Mouse (Mus musculus): Measurements from ENCODE around the gene Atp1b2. TPM values are rescaled to one million over a fixed set of nuclear protein-coding genes. Genes with fewer than 3 reads are reported as not detected.
A peak's percentile ranks its signal among the peaks of the same experiment; 100 is the strongest.

Atp1b2 gene
- total RNA-seq (2012; rRNA removed) (13.4 and 15.1 TPM in 2 replicates), polyA plus RNA-seq (2012; ENCODE audit: insufficient read depth in 1 of 2, insufficient read length in 2 of 2, low read depth in 1 of 2, low replicate concordance in 2 of 2, missing spikeins in 1 of 2) (100 to 1,000 TPM in 1 of 2 experiments, not detected in 1; 136 TPM)

GRCm38 (mm10) chr11:69605726-69606490 is at the start of gene Atp1b2:
Gene Atp1b2 (minus strand): TSS chr11:69605942.
- H3K9me3 ChIP-seq (replicated peaks; ENCODE audit: insufficient read depth, low read length): no peaks in the 10 kb centered on the region
- H3K79me2 ChIP-seq (ENCODE audit: control insufficient read depth, insufficient read depth, low read length, poor library complexity): peaks cover 6% of the 10 kb centered on the region
- peaks cover 1 to 43% of the 10 kb centered on the region in 2 experiments; a peak in 3 of 4 replicates for H3K36me3 ChIP-seq (ENCODE audit: control insufficient read depth in 1 of 2, insufficient read depth in 2 of 2, low read length in 2 of 2)
- H3K27ac ChIP-seq (ENCODE audit: control insufficient read depth, low read depth, low read length): peak within 1 kb of the TSS; percentile 78
- H3K4me1 ChIP-seq (ENCODE audit: control insufficient read depth in 1 of 2, insufficient read depth in 2 of 2, low read length in 2 of 2): peaks cover 39 to 65% of the 10 kb centered on the region in 2 experiments
- H3K4me3 ChIP-seq (ENCODE audit: control insufficient read depth in 1 of 2, insufficient read depth in 1 of 2, low read depth in 2 of 2, low read length in 2 of 2): peak within 1 kb of the TSS; percentile 61 to 80
- peak; percentile 99 for DNase-seq (ENCODE audit: low read depth, low spot score)
- H3K9ac ChIP-seq (ENCODE audit: control insufficient read depth, low read depth, low read length, poor library complexity, severe bottlenecking): peak within 1 kb of the TSS; percentile 73
- H3K27me3 ChIP-seq (ENCODE audit: control insufficient read depth in 1 of 2, insufficient read depth in 2 of 2, low read length in 2 of 2): no peaks in the 10 kb centered on the region
- TF ChIP-seq USF1 (IDR thresholded peaks at IDR 0.05; ENCODE audit: low read depth, low read length) (0 out of 2 replicates have a peak, but pooled peaks have one; percentile 51), ZC3H11A (IDR thresholded peaks at IDR 0.05; ENCODE audit: low read depth, low read length) (no peak; the same call in 1 of the 2 replicates), MYC (IDR thresholded peaks at IDR 0.05; ENCODE audit: low read depth, low read length) (peak; percentile 57; the same call in 1 of the 2 replicates), POLR2AphosphoS2 (IDR thresholded peaks at IDR 0.05; ENCODE audit: low read length) (peak; percentile 97), TBP (IDR thresholded peaks at IDR 0.05; ENCODE audit: low read depth, low read length) (peak; percentile 96), ZMIZ1 (IDR thresholded peaks at IDR 0.05; ENCODE audit: low read depth, low read length) (peak; percentile 100), TCF12 (IDR thresholded peaks at IDR 0.05; ENCODE audit: low read depth, low read length) (peak; percentile 61), E2F4 (IDR thresholded peaks at IDR 0.05; ENCODE audit: borderline replicate concordance, low read depth, low read length) (no peak), MAX (IDR thresholded peaks at IDR 0.05; ENCODE audit: low read length) (peak; percentile 67; the same call in 1 of the 2 replicates), UBTF (IDR thresholded peaks at IDR 0.05; ENCODE audit: borderline replicate concordance, insufficient read depth, low read depth, low read length) (0 out of 2 replicates have a peak, but pooled peaks have one; percentile 28), TAL1 (IDR thresholded peaks at IDR 0.05; ENCODE audit: low read length) (0 out of 2 replicates have a peak, but pooled peaks have one; percentile 6), POLR2A (IDR thresholded peaks at IDR 0.05; ENCODE audit: control insufficient read depth in 1 of 2, insufficient read depth in 1 of 2, low read depth in 1 of 2, low read length in 2 of 2, poor library complexity in 1 of 2) (peak; percentile 100), MAZ (IDR thresholded peaks at IDR 0.05; ENCODE audit: low read depth, low read length) (peak; percentile 93; the same call in 1 of the 2 replicates), MEF2A (IDR thresholded peaks at IDR 0.05; ENCODE audit: extremely low read depth, insufficient replicate concordance, low read depth, low read length, poor library complexity, severe bottlenecking) (no peak), BHLHE40 (IDR thresholded peaks at IDR 0.05; ENCODE audit: borderline replicate concordance, low read depth, low read length) (no peak), JUND (IDR thresholded peaks at IDR 0.05; ENCODE audit: low read depth, low read length) (no peak), ZKSCAN1 (IDR thresholded peaks at IDR 0.05; ENCODE audit: low read depth, low read length) (no peak), RCOR1 (IDR thresholded peaks at IDR 0.05; ENCODE audit: low read depth, low read length) (peak; percentile 54), ETS1 (IDR thresholded peaks at IDR 0.05; ENCODE audit: low read depth, low read length) (peak; percentile 69), SMC3 (IDR thresholded peaks at IDR 0.05; ENCODE audit: low read depth, low read length) (no peak), GATA1 (IDR thresholded peaks at IDR 0.05; ENCODE audit: low read depth, low read length) (no peak), CHD1 (IDR thresholded peaks at IDR 0.05; ENCODE audit: low read depth, low read length) (no peak), SIN3A (IDR thresholded peaks at IDR 0.05; ENCODE audit: low read length) (peak; percentile 89), ZNF384 (IDR thresholded peaks at IDR 0.05; ENCODE audit: low read depth, low read length) (peak; percentile 99), CTCF (IDR thresholded peaks at IDR 0.05 in 2 of 3, conservative IDR thresholded peaks at IDR 0.05 in 1 of 3; ENCODE audit: control insufficient read depth in 1 of 3, insufficient read depth in 1 of 3, low read depth in 2 of 3, low read length in 3 of 3, poor library complexity in 1 of 3, severe bottlenecking in 1 of 3) (no peak), KAT2A (conservative IDR thresholded peaks at IDR 0.05; ENCODE audit: low read depth, low read length) (no peak), GABPA (IDR thresholded peaks at IDR 0.05; ENCODE audit: low read depth, low read length) (no peak), RAD21 (IDR thresholded peaks at IDR 0.05; ENCODE audit: low read depth, low read length) (no peak), EP300 (IDR thresholded peaks at IDR 0.05; ENCODE audit: low read depth in 1 of 2, low read length in 2 of 2) (peak in 1 of 2 experiments; percentile 54; a peak in 2 of 4 replicates), MYB (IDR thresholded peaks at IDR 0.05; ENCODE audit: low read depth, low read length) (0 out of 2 replicates have a peak, but pooled peaks have one; percentile 38), MAFK (IDR thresholded peaks at IDR 0.05; ENCODE audit: borderline replicate concordance, low read depth, low read length) (no peak), NELFE (IDR thresholded peaks at IDR 0.05; ENCODE audit: low read depth, low read length) (peak; percentile 98), NRF1 (IDR thresholded peaks at IDR 0.05; ENCODE audit: insufficient read depth, low read depth, low read length, poor library complexity, severe bottlenecking) (peak; percentile 62), USF2 (IDR thresholded peaks at IDR 0.05; ENCODE audit: borderline replicate concordance in 1 of 2, insufficient read depth in 1 of 2, low read depth in 1 of 2, low read length in 2 of 2) (no peak)
